Mouse (Mus musculus) neutrophil, adult 5-6 weeks (primary cell): ENCODE measurements at regions not wholly inside any gene's neighbourhood (a gene's known extent, or its start where the extent isn't known, plus 50 kb on each side); places are given as distances from the start of the nearest gene placed in this dataset.

ENCODE experiments used
- ATAC-seq: fragments of 151-379, 151-347 bp; 2 replicates; pipeline ENCODE4 v1.8.0; 2017; ENCODE audit warnings: mild to moderate bottlenecking, moderate TSS enrichment; ENCODE audit not compliant: insufficient number of reproducible peaks, poor library complexity, low FRiP score, severe bottlenecking; ENCODE audit errors: extremely low read depth

DNA sequence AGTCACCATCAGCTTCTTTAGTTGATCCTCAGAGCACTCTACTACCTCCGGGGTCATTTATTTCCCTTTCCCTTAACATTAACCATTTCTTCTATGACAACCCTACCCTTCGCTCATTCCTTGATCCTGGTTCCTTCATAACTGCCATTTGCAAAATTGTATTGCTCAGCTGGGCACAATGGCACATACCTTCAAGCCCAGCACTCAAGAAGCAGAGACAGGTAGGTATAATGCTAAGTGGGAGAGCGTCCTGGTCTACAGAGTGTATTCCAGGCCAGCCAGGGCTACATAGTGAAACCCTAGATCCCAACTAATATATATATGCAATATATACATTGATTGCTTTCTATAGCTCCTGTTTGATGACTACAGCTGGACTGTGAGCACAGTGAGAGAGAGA lies 189.5 kb upstream of the Klf3 start:
- ATAC-seq, result no peak

- ATAC-seq, result no peak
These were observed 185.1 kb upstream of the Klf3 start for GRCm38 (mm10) chr5:64618126-64618525.

GRCm38 (mm10) chr5:64619752-64620151 lies 183.4 kb upstream of the Klf3 start:
- ATAC-seq, result peak; percentile 25; the same call in 1 of the 2 replicates

GRCm38 (mm10) chr5:64620726-64621125 lies 182.5 kb upstream of the Klf3 start:
- no peak for ATAC-seq

DNA sequence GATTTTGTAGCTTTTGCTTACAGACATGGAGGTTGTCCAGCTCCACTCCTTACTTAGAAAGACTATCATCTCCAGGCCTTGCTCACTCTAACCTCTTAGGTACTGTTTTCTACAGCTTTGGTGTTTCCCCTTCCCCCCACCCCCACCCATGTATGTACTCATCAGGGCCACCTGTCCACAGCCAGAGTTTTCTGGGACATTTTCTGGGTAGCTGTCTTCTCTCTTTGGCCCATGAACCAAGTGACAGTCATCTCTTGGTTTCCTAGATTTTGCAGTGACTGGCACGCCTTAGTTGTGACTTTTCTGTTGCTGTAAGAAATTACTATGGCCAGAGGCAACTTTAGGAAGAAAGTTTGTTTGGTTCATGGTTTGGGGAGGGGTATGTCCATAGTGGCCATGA lies 181.8 kb upstream of the Klf3 start:
- ATAC-seq, result no peak

DNA sequence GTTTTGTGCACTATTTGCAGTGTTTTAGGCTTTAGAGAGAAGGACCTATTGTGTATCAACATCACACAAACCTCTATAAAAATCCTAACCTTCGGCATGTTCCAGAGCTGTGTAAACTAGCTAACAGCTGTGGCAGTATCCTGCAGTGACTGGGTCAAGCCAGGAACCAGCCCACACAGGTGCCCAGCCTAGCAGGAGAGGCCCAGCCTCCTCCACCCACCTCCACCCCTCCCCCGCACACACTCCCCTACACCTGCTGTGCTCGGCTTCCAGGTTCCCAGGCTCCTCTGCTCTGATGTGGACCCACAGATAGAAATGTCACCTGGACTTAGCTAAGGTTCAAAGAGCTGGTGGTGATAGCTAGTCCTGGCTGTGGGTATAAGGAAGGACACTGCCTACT lies 179.5 kb upstream of the Klf3 start:
- no peak for ATAC-seq

DNA sequence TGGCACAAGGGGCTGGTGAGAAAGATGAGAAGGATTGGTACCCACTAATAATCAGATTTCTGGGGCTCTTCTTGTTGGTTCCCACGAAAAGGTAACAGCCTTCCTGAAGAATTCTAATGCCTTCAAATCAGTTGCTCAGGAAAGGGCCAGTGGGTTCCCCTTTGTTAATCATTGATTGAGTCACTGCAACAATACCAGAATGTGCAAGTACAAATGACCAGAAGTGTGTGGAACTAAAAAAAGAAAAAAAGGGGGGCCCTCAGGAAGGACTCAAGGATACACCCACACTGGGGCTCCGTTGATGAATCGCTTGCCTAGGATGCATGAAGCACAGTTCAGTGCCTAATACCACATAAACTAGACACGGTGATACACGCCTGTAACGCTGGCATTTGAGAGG lies 179.0 kb upstream of the Klf3 start:
- ATAC-seq, result no peak

GRCm38 (mm10) chr5:64625421-64625820 lies 177.8 kb upstream of the Klf3 start:
- ATAC-seq, result peak; percentile 33; the same call in 1 of the 2 replicates

GRCm38 (mm10) chr5:64625841-64626298 lies 177.3 kb upstream of the Klf3 start:
- ATAC-seq, result no peak

DNA sequence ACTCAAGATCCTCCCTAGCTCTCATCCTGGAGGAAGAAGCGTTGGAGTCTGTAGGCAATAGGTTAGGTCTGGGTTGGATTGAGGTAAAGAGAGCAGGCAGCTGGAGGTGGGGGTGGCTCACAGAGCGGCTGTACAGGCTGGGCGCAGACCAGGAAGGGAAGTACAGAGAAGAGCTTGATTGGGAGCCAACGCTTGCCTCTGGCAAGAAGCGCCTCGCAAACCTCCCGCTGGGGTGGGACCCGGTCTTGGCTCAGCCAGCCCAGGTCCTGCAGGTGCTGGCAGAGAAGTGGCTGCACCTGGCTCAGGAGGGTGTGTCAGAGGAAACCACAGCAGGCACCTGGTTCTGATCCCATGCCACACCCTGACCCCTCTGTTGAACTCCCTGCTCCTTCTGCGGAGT lies 176.8 kb upstream of the Klf3 start:
- ATAC-seq, result peak; percentile 22; the same call in 1 of the 2 replicates

DNA sequence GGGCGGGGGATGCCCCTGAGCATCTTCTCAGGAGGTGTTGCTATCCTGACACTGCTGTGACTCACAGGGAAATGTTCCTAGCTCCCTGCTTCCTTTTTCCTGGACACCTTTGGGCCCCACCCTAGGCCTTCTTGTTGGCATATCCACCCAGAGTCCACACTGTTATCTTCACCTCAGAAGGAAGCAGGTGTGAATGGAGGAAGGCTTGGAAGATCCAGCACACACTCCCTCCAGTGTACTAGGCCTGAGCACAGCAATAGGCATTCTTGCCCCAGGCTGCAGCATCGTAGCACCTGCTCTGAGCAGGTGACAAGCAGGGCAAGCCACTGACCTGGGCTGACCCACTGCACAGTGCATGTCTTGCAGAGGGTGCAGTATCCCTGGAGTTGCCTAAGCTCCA lies 172.6 kb upstream of the Klf3 start:
- no peak for ATAC-seq

DNA sequence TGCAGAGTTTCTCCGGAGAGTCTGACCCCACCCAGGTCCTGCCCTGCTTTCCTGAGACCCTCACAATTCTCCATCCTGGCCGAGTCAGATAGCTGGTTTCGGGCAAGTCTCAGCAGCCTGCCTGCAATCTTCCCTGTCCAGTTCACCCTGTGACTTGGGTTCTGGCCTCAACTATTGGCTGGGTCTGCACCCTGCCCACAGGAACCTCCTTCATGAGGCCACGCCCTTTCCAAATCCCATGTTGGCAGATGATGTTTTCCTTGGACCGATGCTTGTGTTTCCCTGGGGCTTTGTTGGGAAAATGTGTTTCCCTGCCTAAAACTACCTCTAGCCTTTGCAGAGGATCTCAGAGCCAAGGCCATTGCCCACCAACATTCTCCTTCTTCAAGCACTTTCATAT lies 171.0 kb upstream of the Klf3 start:
- ATAC-seq, result no peak

DNA sequence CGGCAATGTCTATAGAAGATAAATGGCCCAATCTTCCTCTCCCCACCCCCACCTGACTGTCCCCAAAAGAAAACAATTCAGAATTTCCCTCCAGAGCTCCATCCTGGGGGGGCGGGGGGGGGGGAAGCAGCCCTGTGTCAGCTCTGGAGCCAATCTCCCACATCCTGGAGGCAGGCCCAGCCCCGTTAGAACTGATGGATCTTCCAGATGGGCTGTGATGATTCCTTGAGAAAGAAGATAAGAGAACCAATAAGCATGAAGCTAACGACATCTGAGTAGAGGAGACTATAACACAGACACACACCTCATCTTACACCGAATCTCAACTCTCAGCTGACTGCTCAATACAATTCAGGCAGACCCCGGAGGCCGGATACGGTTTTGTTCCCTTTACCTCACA lies 169.2 kb upstream of the Klf3 start:
- no peak for ATAC-seq

DNA sequence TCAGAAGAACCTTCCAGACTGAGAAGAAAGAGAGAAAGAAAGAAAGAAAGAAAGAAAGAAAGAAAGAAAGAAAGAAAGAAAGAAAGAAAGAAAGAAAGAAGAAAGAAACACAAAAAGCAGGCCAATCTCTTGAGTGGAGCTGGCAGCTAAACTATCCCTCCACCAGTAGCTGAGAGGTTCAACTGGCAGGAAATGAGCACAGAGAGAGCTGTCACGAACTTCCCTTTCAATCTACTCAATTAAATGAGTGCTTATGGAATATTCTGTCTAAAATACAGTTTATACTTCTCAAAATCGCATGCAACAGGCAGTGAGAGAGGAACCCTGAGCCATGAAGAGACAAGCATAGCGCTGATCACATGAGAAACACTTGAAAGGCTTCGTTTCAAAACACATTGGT lies 168.5 kb upstream of the Klf3 start:
- ATAC-seq, result no peak

GRCm38 (mm10) chr5:64636301-64636700 lies 166.9 kb upstream of the Klf3 start:
- ATAC-seq, result no peak

DNA sequence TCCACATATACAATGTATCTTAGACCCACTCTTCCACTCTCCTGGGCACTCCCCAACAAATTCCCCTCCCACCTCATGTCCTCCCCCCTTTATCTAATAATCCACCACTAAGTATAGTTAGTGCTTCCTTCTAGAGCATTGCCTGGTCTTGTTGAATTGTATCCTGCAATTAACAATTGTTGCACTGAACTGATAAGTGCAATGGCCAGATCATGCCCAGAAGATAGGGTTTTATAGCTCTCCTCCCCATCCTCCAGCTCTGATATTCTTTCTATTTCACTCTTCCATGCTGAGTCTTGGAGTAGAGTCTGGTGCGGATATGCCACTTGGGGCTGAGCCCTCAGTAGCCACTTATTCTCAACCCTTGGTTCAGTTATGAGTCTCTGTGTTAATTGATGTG lies 159.6 kb upstream of the Klf3 start:
- ATAC-seq, result no peak

DNA sequence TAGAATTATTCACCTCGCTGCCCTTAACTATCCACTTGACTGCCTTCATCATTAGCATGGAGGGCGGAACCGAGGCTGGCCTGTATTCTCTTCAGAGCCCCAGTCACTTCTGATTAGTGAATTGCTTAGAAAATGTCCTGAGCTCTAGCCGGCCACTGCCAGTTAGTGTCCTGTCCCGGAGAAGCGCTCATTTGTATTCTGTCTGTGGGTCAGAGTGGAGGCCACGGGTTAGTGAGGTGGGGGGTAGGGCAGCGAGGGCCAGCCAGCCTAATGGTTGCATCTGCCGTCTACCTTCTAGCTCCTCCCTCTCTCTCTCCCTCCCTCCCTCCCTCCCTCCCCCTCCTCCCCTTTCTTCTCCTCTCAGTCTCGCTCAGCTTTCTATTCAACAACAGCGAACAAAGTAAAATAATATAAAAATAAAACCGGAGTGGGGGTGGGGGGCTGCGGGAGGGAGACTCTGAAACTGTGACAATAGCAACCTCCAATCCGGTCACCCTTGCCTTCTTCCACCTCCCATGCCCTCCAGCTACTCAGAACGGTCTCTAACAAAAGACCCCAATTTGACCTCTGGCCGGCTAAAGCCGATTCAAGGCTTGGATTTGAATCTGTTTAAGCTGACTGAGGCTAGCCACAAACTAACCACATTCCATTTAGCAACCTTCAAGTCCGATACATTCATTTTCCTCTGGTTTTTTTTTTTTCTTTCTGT lies 155.6 kb upstream of the Klf3 start:
- no peak for ATAC-seq

DNA sequence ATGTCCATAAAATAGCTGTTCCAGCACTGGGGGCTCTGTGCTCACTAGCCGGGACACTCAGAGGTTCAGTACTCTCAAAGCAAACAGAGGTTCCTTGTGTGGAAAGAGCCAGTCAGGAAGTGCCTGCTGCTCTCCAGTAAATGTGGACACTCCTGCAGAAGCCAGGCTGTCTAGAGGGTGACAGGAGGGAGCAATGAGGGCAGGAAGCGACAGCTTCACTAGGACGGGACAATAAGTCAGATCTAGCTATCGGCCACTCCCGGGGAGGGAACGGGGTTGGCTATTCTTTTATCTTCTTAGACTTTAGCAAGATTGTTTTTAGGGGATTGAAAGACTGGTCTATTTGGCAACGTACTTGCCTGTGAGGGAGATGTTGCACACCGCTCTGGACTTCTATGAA lies 154.7 kb upstream of the Klf3 start:
- no peak for ATAC-seq

DNA sequence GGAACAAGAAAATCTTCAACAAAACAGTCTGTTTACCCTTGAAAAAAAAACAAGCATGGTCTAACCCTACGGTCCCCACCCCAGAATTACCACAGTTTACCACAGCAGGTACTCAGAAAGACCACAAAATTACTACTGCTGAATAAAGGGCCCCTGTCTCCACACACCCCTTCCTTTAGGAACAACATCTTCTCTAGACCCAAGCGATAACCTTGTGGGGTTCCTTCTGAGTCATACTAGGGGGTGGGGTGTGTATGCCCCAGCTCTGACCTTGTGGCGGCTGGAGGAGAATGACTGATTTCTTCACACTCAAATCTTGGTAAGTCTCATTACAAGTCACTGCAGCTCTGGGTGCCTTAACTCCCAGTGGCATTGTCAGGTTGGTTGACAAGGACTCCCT lies 151.8 kb upstream of the Klf3 start:
- peak; percentile 25; the same call in 1 of the 2 replicates for ATAC-seq

DNA sequence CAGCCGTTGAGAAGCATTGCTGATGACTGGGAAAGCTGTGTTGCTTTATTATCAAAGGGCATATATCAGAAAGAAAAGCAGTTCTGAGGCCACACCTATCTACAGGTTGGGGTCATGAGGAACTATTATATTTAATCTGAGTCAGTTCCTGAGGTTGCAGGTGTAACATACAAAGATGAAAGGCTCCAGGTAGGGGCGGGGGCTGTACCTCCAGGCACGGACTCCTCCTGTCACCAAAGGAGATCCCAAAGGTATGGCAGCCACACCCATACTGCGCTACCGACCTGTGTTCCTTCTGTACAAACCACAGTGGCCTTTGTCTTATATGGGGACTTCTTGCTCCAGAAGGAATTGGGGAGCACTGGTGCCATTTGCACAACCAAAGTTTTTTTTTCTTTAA lies 149.4 kb upstream of the Klf3 start:
- no peak for ATAC-seq

DNA sequence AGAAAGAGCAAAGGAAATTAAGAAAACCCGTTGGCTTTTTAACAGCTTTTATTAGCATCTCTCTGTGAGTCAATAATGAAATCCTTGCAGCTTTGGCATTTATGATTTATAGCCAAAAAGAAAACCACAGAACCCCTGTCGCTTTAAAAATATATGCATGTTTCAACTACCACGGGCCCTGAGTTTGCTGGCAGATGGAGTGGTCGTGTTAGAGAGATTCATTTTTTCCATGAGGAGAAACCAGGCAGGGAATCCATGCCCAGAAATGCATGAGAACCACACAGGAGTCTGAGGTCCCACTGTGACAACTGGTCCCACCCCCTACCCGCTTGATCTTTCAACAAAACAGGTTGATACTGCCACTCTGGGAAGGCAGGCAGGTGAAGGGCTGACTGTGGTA lies 147.9 kb upstream of the Klf3 start:
- no peak for ATAC-seq
